Mouse (Mus musculus): ENCODE measurements around the gene Rsrc2. TPM values are rescaled to one million over a fixed set of nuclear protein-coding genes. Genes with fewer than 3 reads are reported as not detected.
"Not testable (repeated sequence)": the region's sequence is repeated elsewhere in the genome, so short reads cannot be mapped to it uniquely, and the experiment has no call there.

Rsrc2 gene
- 130 and 137 TPM in 2 replicates for polyA plus RNA-seq (2016; fragmentation: Nextera tagmentation; extraction: Ambion mirVana)

GRCm38 (mm10) chr5:123749065-123750064 lies at the start of gene Rsrc2, which contains the start of gene Kntc1:
Rsrc2 (minus strand) TSS chr5:123749414.
Kntc1 (plus strand) TSS chr5:123749716.
- peak; percentile 100 for DNase-seq (ENCODE audit: extremely low spot score, low spot score)
- peaks cover 60% of the 10 kb centered on the region for H3K36me3 ChIP-seq (replicated peaks)
- H3K27ac ChIP-seq, result peak within 1 kb of the TSS; percentile 98
- no peaks in the 10 kb centered on the region for H3K9me3 ChIP-seq
- peak within 1 kb of the TSS; percentile 86 for H3K4me3 ChIP-seq
- under 1% methylated on average over 63 of the region's 63 CpGs for WGBS
- no peaks in the 10 kb centered on the region for H3K27me3 ChIP-seq (ENCODE audit: poor library complexity, severe bottlenecking)
- peaks cover 34% of the 10 kb centered on the region for H3K4me1 ChIP-seq

- Histone ChIP-seq H3K9me3 (0 out of 2 replicates have a peak, but pooled peaks cover 6% of the 10 kb centered on the region), H3K4me3 (no peak overlapping the region), H3K4me1 (no peaks in the 10 kb centered on the region), H3K27me3 (ENCODE audit: poor library complexity, severe bottlenecking) (no peaks in the 10 kb centered on the region), H3K27ac (no peak overlapping the region), H3K36me3 (replicated peaks) (peaks cover 100% of the 10 kb centered on the region)
- DNase-seq (ENCODE audit: extremely low spot score, low spot score), result no peak
- WGBS, result 81% methylated on average over 2 of the region's 2 CpGs
Measured at GRCm38 (mm10) chr5:123793081-123793480, 43.9 kb upstream of the Rsrc2 start.

DNA sequence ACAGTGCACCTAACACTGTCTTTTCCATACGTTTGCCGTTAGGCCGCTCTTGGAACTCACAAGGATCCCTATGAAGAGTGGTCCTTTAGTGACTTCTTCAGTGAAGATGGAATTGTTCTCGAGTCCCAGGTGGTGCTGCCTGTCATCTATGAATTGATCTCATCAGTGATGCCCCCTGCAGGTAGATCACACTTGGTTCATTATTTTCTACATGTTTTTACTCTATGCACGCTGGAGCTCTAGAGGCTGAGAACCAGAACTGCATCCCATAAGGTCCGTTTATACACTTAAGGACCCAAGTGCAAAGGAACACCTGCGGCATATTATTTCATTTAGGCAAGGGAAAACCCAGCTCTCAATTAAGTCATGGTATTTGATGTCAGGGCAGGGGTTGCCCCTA lies 39.8 kb upstream of the Rsrc2 start:
- no peak overlapping the region for H3K4me3 ChIP-seq
- 0 out of 2 replicates have a peak, but pooled peaks cover 6% of the 10 kb centered on the region for H3K9me3 ChIP-seq
- DNase-seq (ENCODE audit: extremely low spot score, low spot score), result no peak
- H3K27me3 ChIP-seq (ENCODE audit: poor library complexity, severe bottlenecking), result no peaks in the 10 kb centered on the region
- 92% methylated on average over 7 of the region's 7 CpGs for WGBS
- H3K36me3 ChIP-seq (replicated peaks), result peaks cover 100% of the 10 kb centered on the region
- no peak overlapping the region for H3K27ac ChIP-seq
- no peaks in the 10 kb centered on the region for H3K4me1 ChIP-seq

DNA sequence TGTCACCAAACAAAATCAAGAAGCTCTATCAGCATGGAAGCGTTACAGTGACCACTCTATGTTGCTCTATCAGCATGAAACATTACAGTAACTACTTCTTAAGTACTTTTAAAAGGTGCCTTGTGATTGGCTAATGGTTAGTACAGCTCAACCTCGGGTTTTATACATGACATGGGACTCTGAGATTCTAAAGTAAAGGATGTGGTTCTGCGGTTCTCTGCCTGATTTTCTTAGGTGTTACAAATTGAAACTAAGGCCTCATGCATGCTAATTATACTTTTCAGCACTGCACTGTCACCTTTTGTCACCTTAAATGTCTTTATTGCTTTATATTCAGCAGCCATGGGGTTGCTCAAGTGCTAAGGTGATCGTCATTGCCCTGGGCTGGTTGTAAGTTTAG lies 32.6 kb upstream of the Rsrc2 start:
- no peak overlapping the region for H3K4me3 ChIP-seq
- no peak overlapping the region for H3K27ac ChIP-seq
- WGBS, result 95% methylated on average over 4 of the region's 4 CpGs
- no peaks in the 10 kb centered on the region for H3K4me1 ChIP-seq
- DNase-seq (ENCODE audit: extremely low spot score, low spot score), result no peak
- H3K36me3 ChIP-seq (replicated peaks), result peaks cover 100% of the 10 kb centered on the region
- H3K9me3 ChIP-seq, result no peaks in the 10 kb centered on the region
- H3K27me3 ChIP-seq (ENCODE audit: poor library complexity, severe bottlenecking), result no peaks in the 10 kb centered on the region

GRCm38 (mm10) chr5:123780716-123781115 lies 31.5 kb upstream of the Rsrc2 start:
- Histone ChIP-seq H3K27me3 (ENCODE audit: poor library complexity, severe bottlenecking) (no peaks in the 10 kb centered on the region), H3K36me3 (replicated peaks) (peaks cover 100% of the 10 kb centered on the region)

GRCm38 (mm10) chr5:123773441-123773840 lies 24.2 kb upstream of the Rsrc2 start:
- peaks cover 100% of the 10 kb centered on the region for H3K36me3 ChIP-seq (replicated peaks)
- 93% methylated on average over 9 of the region's 9 CpGs for WGBS

More at GRCm38 (mm10) chr5:123780716-123781115, 31.5 kb upstream of the Rsrc2 start:
- Histone ChIP-seq H3K9me3 (no peaks in the 10 kb centered on the region), H3K27ac (no peak overlapping the region), H3K4me1 (no peaks in the 10 kb centered on the region), H3K4me3 (no peak overlapping the region)
- 93% methylated on average over 8 of the region's 8 CpGs for WGBS
- no peak for DNase-seq (ENCODE audit: extremely low spot score, low spot score)

GRCm38 (mm10) chr5:123766455-123766854 lies 17.2 kb upstream of the Rsrc2 start:
- not testable (repeated sequence) for H3K9me3 ChIP-seq; H3K27ac ChIP-seq; H3K4me1 ChIP-seq; DNase-seq (ENCODE audit: extremely low spot score, low spot score); H3K4me3 ChIP-seq; H3K27me3 ChIP-seq (ENCODE audit: poor library complexity, severe bottlenecking)
- 95% methylated on average over 11 of the region's 11 CpGs for WGBS
- H3K36me3 ChIP-seq (replicated peaks), result peaks cover 99% of the 10 kb centered on the region

More at GRCm38 (mm10) chr5:123773441-123773840, 24.2 kb upstream of the Rsrc2 start:
- no peaks in the 10 kb centered on the region for H3K9me3 ChIP-seq
- H3K4me3 ChIP-seq, result no peak overlapping the region
- no peak for DNase-seq (ENCODE audit: extremely low spot score, low spot score)
- no peaks in the 10 kb centered on the region for H3K4me1 ChIP-seq
- no peaks in the 10 kb centered on the region for H3K27me3 ChIP-seq (ENCODE audit: poor library complexity, severe bottlenecking)
- H3K27ac ChIP-seq, result no peak overlapping the region

GRCm38 (mm10) chr5:123765506-123765905 lies 16.3 kb upstream of the Rsrc2 start:
- 96% methylated on average over 11 of the region's 11 CpGs for WGBS
- no peak for DNase-seq (ENCODE audit: extremely low spot score, low spot score)
- H3K27ac ChIP-seq, result no peak overlapping the region
- H3K9me3 ChIP-seq, result no peaks in the 10 kb centered on the region
- H3K27me3 ChIP-seq (ENCODE audit: poor library complexity, severe bottlenecking), result no peaks in the 10 kb centered on the region
- no peaks in the 10 kb centered on the region for H3K4me1 ChIP-seq
- H3K4me3 ChIP-seq, result no peak overlapping the region
- peaks cover 98% of the 10 kb centered on the region for H3K36me3 ChIP-seq (replicated peaks)

DNA sequence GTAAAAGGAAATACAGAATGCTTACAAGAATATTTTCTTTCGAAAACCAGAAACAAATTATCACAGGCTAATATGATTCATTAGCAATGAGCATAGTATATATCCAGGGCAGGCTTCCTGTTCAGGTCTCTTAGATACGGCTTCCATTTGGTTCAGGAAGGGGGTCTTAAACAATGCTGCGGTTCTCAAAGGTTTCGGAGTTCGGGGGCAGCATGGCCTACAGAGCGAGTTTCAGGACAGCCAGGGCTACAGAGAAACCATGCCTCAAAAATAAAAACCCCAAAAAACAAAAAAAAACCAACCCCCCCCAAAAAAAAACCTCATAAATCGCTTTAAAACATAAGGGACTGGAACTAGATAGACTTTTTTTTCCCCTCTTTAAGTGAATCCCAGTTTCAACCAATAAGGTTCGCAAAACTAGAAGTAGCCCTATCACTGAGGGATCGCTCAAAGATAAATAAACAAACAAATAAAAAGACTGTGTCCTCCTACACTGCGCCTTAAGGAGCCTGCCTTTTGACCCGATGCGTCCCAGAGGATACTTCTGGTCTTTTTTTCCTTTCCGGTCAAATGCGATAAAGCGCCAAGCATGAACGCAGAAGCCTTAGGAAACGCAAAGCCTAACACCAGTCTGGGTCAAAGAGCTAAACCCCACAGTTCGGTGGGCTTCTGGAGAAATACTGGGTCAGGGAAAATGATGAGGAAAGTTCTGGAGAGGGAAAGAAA lies 712 bp downstream of the Rsrc2 start:
- under 1% methylated on average over 18 of the region's 18 CpGs for WGBS
- Histone ChIP-seq H3K4me3 (peak overlapping the region; percentile 86), H3K4me1 (peaks cover 34% of the 10 kb centered on the region), H3K36me3 (replicated peaks) (peaks cover 60% of the 10 kb centered on the region), H3K27me3 (ENCODE audit: poor library complexity, severe bottlenecking) (no peaks in the 10 kb centered on the region), H3K27ac (peak overlapping the region; percentile 98), H3K9me3 (no peaks in the 10 kb centered on the region)
- no peak for DNase-seq (ENCODE audit: extremely low spot score, low spot score)

GRCm38 (mm10) chr5:123747604-123748003 lies 1.6 kb downstream of the Rsrc2 start:
- peaks cover 34% of the 10 kb centered on the region for H3K4me1 ChIP-seq
- peak overlapping the region; percentile 86 for H3K4me3 ChIP-seq
- no peaks in the 10 kb centered on the region for H3K27me3 ChIP-seq (ENCODE audit: poor library complexity, severe bottlenecking)
- no peak for DNase-seq (ENCODE audit: extremely low spot score, low spot score)
- H3K27ac ChIP-seq, result no peak overlapping the region
- H3K9me3 ChIP-seq, result no peaks in the 10 kb centered on the region
- WGBS, result 60% methylated on average over 7 of the region's 7 CpGs
- peaks cover 62% of the 10 kb centered on the region for H3K36me3 ChIP-seq (replicated peaks)

- Histone ChIP-seq H3K27ac (no peak overlapping the region), H3K4me1 (peaks cover 33% of the 10 kb centered on the region), H3K36me3 (replicated peaks) (peaks cover 62% of the 10 kb centered on the region), H3K27me3 (ENCODE audit: poor library complexity, severe bottlenecking) (no peaks in the 10 kb centered on the region), H3K4me3 (peak overlapping the region; percentile 86), H3K9me3 (no peaks in the 10 kb centered on the region)
- DNase-seq (ENCODE audit: extremely low spot score, low spot score), result no peak
Measured at GRCm38 (mm10) chr5:123746253-123746652, 3.0 kb downstream of the Rsrc2 start.

GRCm38 (mm10) chr5:123744358-123744757 lies 4.9 kb downstream of the Rsrc2 start:
- no peak overlapping the region for H3K27ac ChIP-seq
- DNase-seq (ENCODE audit: extremely low spot score, low spot score), result no peak
- H3K9me3 ChIP-seq, result no peaks in the 10 kb centered on the region
- H3K36me3 ChIP-seq (replicated peaks), result peaks cover 81% of the 10 kb centered on the region
- H3K27me3 ChIP-seq (ENCODE audit: poor library complexity, severe bottlenecking), result no peaks in the 10 kb centered on the region
- H3K4me3 ChIP-seq, result no peak overlapping the region
- peaks cover 22% of the 10 kb centered on the region for H3K4me1 ChIP-seq
- WGBS, result 93% methylated on average over 2 of the region's 2 CpGs

All from forebrain, embryonic 10.5 days (tissue).